Mouse (Mus musculus): ENCODE measurements around the gene Rad23a. TPM values are rescaled to one million over a fixed set of nuclear protein-coding genes. Genes with fewer than 3 reads are reported as not detected.

Rad23a gene
- polyA plus RNA-seq, 1 experiment from 2014 or later, result 77.9 TPM

GRCm38 (mm10) chr8:84793791-84794485, 46.5 kb downstream of the Rad23a start:
- no peaks in the 10 kb centered on the region for H3K9me3 ChIP-seq (ENCODE audit: low read length)
- 0 out of 2 replicates have a peak overlapping the region, but pooled peaks have one; percentile 47 for H3K27ac ChIP-seq (ENCODE audit: low read length)
- ATAC-seq (peak; percentile 36), DNase-seq (ENCODE audit: low spot score) (peak; percentile 74)
- 0 out of 2 replicates have a peak, but pooled peaks cover 6% of the 10 kb centered on the region for H3K36me3 ChIP-seq (ENCODE audit: insufficient read depth, low read length)
- no peak overlapping the region for H3K4me3 ChIP-seq (ENCODE audit: low read depth, low read length)
- no peak overlapping the region for H3K9ac ChIP-seq (replicated peaks; ENCODE audit: low read depth)
- TF ChIP-seq CTCF (IDR thresholded peaks at IDR 0.05), result no peak
- TF ChIP-seq EP300 (IDR thresholded peaks at IDR 0.05), result no peak
- WGBS, result 53% methylated on average over 11 of the region's 13 CpGs
- H3K4me1 ChIP-seq (ENCODE audit: insufficient read depth, low read depth, low read length), result peaks cover 26% of the 10 kb centered on the region
- H3K4me2 ChIP-seq (replicated peaks; ENCODE audit: low read depth, low read length), result no peak overlapping the region
- H3K27me3 ChIP-seq (replicated peaks; ENCODE audit: insufficient read depth, low read length), result no peaks in the 10 kb centered on the region

GRCm38 (mm10) chr8:84793134-84793533, 47.3 kb downstream of the Rad23a start:
- Histone ChIP-seq H3K4me3 (ENCODE audit: low read depth, low read length) (no peak overlapping the region), H3K4me1 (ENCODE audit: insufficient read depth, low read depth, low read length) (peaks cover 27% of the 10 kb centered on the region), H3K4me2 (replicated peaks; ENCODE audit: low read depth, low read length) (no peak overlapping the region), H3K9ac (replicated peaks; ENCODE audit: low read depth) (no peak overlapping the region), H3K36me3 (ENCODE audit: insufficient read depth, low read length) (0 out of 2 replicates have a peak, but pooled peaks cover 6% of the 10 kb centered on the region), H3K9me3 (ENCODE audit: low read length) (no peaks in the 10 kb centered on the region), H3K27me3 (replicated peaks; ENCODE audit: insufficient read depth, low read length) (no peaks in the 10 kb centered on the region), H3K27ac (ENCODE audit: low read length) (no peak overlapping the region)
- ATAC-seq (no peak), DNase-seq (ENCODE audit: low spot score) (no peak)
- no peak for TF ChIP-seq EP300 (IDR thresholded peaks at IDR 0.05)
- no peak for TF ChIP-seq CTCF (IDR thresholded peaks at IDR 0.05)
- 80% methylated on average over 9 of the region's 9 CpGs for WGBS

GRCm38 (mm10) chr8:84792429-84792947, 48.0 kb downstream of the Rad23a start:
- H3K4me1 ChIP-seq (ENCODE audit: insufficient read depth, low read depth, low read length), result peaks cover 31% of the 10 kb centered on the region
- 0 out of 2 replicates have a peak, but pooled peaks cover 6% of the 10 kb centered on the region for H3K36me3 ChIP-seq (ENCODE audit: insufficient read depth, low read length)
- 80% methylated on average over 12 of the region's 12 CpGs for WGBS
- no peak overlapping the region for H3K4me2 ChIP-seq (replicated peaks; ENCODE audit: low read depth, low read length)
- DNase-seq (ENCODE audit: low spot score) (no peak), ATAC-seq (no peak)
- H3K27me3 ChIP-seq (replicated peaks; ENCODE audit: insufficient read depth, low read length), result no peaks in the 10 kb centered on the region
- no peaks in the 10 kb centered on the region for H3K9me3 ChIP-seq (ENCODE audit: low read length)
- no peak overlapping the region for H3K27ac ChIP-seq (ENCODE audit: low read length)
- no peak overlapping the region for H3K4me3 ChIP-seq (ENCODE audit: low read depth, low read length)
- no peak overlapping the region for H3K9ac ChIP-seq (replicated peaks; ENCODE audit: low read depth)
- TF ChIP-seq CTCF (IDR thresholded peaks at IDR 0.05), result no peak

- Histone ChIP-seq H3K9ac (replicated peaks; ENCODE audit: low read depth) (no peak overlapping the region), H3K27me3 (replicated peaks; ENCODE audit: insufficient read depth, low read length) (0 out of 2 replicates have a peak, but pooled peaks cover 3% of the 10 kb centered on the region), H3K27ac (ENCODE audit: low read length) (no peak overlapping the region), H3K4me3 (ENCODE audit: low read depth, low read length) (no peak overlapping the region), H3K9me3 (ENCODE audit: low read length) (no peaks in the 10 kb centered on the region), H3K4me2 (replicated peaks; ENCODE audit: low read depth, low read length) (no peak overlapping the region), H3K36me3 (ENCODE audit: insufficient read depth, low read length) (no peaks in the 10 kb centered on the region), H3K4me1 (ENCODE audit: insufficient read depth, low read depth, low read length) (peaks cover 38% of the 10 kb centered on the region)
- DNase-seq (ENCODE audit: low spot score) (no peak), ATAC-seq (no peak)
- WGBS, result 32% methylated on average over 2 of the region's 2 CpGs
- no peak for TF ChIP-seq CTCF (IDR thresholded peaks at IDR 0.05)
- TF ChIP-seq EP300 (IDR thresholded peaks at IDR 0.05), result no peak
Observed at GRCm38 (mm10) chr8:84790537-84790936, 49.9 kb downstream of the Rad23a start.

- DNase-seq (ENCODE audit: low spot score), result no peak
- no peak overlapping the region for H3K4me2 ChIP-seq (replicated peaks; ENCODE audit: low read depth, low read length)
- no peak overlapping the region for H3K9ac ChIP-seq (replicated peaks; ENCODE audit: low read depth)
Observed at GRCm38 (mm10) chr8:84789855-84790486, 50.5 kb downstream of the Rad23a start.

GRCm38 (mm10) chr8:84789345-84789744, 51.1 kb downstream of the Rad23a start:
- H3K9me3 ChIP-seq (ENCODE audit: low read length), result no peaks in the 10 kb centered on the region
- 0 out of 2 replicates have a peak, but pooled peaks cover 3% of the 10 kb centered on the region for H3K27me3 ChIP-seq (replicated peaks; ENCODE audit: insufficient read depth, low read length)
- no peak overlapping the region for H3K4me3 ChIP-seq (ENCODE audit: low read depth, low read length)
- ATAC-seq, result no peak
- H3K9ac ChIP-seq (replicated peaks; ENCODE audit: low read depth), result no peak overlapping the region
- no peak for DNase-seq (ENCODE audit: low spot score)
- no peak for TF ChIP-seq EP300 (IDR thresholded peaks at IDR 0.05)
- no peak for TF ChIP-seq CTCF (IDR thresholded peaks at IDR 0.05)
- H3K4me2 ChIP-seq (replicated peaks; ENCODE audit: low read depth, low read length), result 0 out of 2 replicates have a peak overlapping the region, but pooled peaks have one; percentile 17
- peak overlapping the region; percentile 57; the same call in 1 of the 2 replicates for H3K27ac ChIP-seq (ENCODE audit: low read length)
- WGBS, result 63% methylated on average over 5 of the region's 5 CpGs
- peaks cover 43% of the 10 kb centered on the region for H3K4me1 ChIP-seq (ENCODE audit: insufficient read depth, low read depth, low read length)
- no peaks in the 10 kb centered on the region for H3K36me3 ChIP-seq (ENCODE audit: insufficient read depth, low read length)

More at GRCm38 (mm10) chr8:84789855-84790486, 50.5 kb downstream of the Rad23a start:
- no peak for ATAC-seq
- Histone ChIP-seq H3K4me3 (ENCODE audit: low read depth, low read length) (no peak overlapping the region), H3K4me1 (ENCODE audit: insufficient read depth, low read depth, low read length) (peaks cover 41% of the 10 kb centered on the region), H3K9me3 (ENCODE audit: low read length) (no peaks in the 10 kb centered on the region), H3K36me3 (ENCODE audit: insufficient read depth, low read length) (no peaks in the 10 kb centered on the region), H3K27ac (ENCODE audit: low read length) (no peak overlapping the region), H3K27me3 (replicated peaks; ENCODE audit: insufficient read depth, low read length) (0 out of 2 replicates have a peak, but pooled peaks cover 3% of the 10 kb centered on the region)
- 64% methylated on average over 9 of the region's 9 CpGs for WGBS
- no peak for TF ChIP-seq CTCF (IDR thresholded peaks at IDR 0.05)
- no peak for TF ChIP-seq EP300 (IDR thresholded peaks at IDR 0.05)

Data from lung, postnatal 0 days (tissue).